Mouse (Mus musculus) neural tube, embryonic 14.5 days (tissue): ENCODE results near the gene Grb7. TPM values are rescaled to one million over a fixed set of nuclear protein-coding genes. Genes with fewer than 3 reads are reported as not detected.

Experiments
- ATAC-seq: fragments of 200-750 bp; cut with Nextera tagmentation; 2 replicates; pipeline ENCODE4 v1.8.0; 2017; ENCODE audit warnings: low read depth, mild to moderate bottlenecking, moderate TSS enrichment, moderate library complexity
- H3K27ac ChIP-seq: fragments of 300-500 bp; sonication (generic); 2 replicates; pipeline ENCODE4 v1.5.1; 2014; ENCODE audit warnings: low read depth, mild to moderate bottlenecking, control low read depth, low read length, moderate library complexity, mixed read lengths
- H3K27me3 ChIP-seq: fragments of 300-500 bp; sonication (generic); 2 replicates; pipeline ENCODE4 v1.6.1; 2014; ENCODE audit warnings: low read length; ENCODE audit not compliant: control insufficient read depth, insufficient read depth
- H3K36me3 ChIP-seq: fragments of 300-500 bp; sonication (generic); 2 replicates; pipeline ENCODE4 v1.6.1; 2014; ENCODE audit warnings: low read length, mixed read lengths; ENCODE audit not compliant: control insufficient read depth, insufficient read depth
- H3K4me1 ChIP-seq: fragments of 300-500 bp; sonication (generic); 2 replicates; pipeline ENCODE4 v1.6.1; 2014; ENCODE audit warnings: low read length; ENCODE audit not compliant: control insufficient read depth, insufficient read depth
- H3K4me2 ChIP-seq: fragments of 300-500 bp; sonication (generic); 2 replicates; pipeline ENCODE4 v1.6.1; 2014; ENCODE audit warnings: mild to moderate bottlenecking, low read depth, low read length, control low read depth
- H3K4me3 ChIP-seq: fragments of 300-500 bp; sonication (generic); 2 replicates; pipeline ENCODE4 v1.5.1; 2014; ENCODE audit warnings: low read depth, low read length, control low read depth, mixed read lengths
- H3K9ac ChIP-seq: fragments of 300-500 bp; sonication (generic); replicated peaks from 2 replicates; pipeline ENCODE4 v1.6.1; 2014; ENCODE audit warnings: low read depth, mild to moderate bottlenecking, control low read depth, low read length, mixed read lengths
- H3K9me3 ChIP-seq: fragments of 300-500 bp; sonication (generic); 2 replicates; pipeline ENCODE4 v1.6.1; 2016; ENCODE audit warnings: low read length; ENCODE audit not compliant: control insufficient read depth
- WGBS: fragments of 180-500 bp; shearing (Covaris S2); extraction: QIAGEN DNeasy Blood & Tissue Kit; methylation state at CpG from one replicate; pipeline ENCODE4 v1.1.7; 2014; 5-methylcytosine and 5-hydroxymethylcytosine counted together
- polyA plus RNA-seq: library from polyadenylated mRNA; unstranded; fragments of >200 nt; fragmentation: Nextera tagmentation; extraction: Ambion mirVana; gene quantifications from 2 replicates; pipeline ENCODE4 v1.2.1, GENCODE M21; 2014

Gene Grb7
- polyA plus RNA-seq, 1 experiment from 2014 or later = 0.86 TPM

GRCm38 (mm10) chr11:98449419-98449818, 3.2 kb downstream of the Grb7 start:
- Histone ChIP-seq H3K4me2 (no peak overlapping the region), H3K9ac (no peak overlapping the region), H3K36me3 (no peaks in the 10 kb centered on the region), H3K27ac (no peak overlapping the region), H3K9me3 (no peaks in the 10 kb centered on the region), H3K4me3 (no peak overlapping the region), H3K4me1 (no peaks in the 10 kb centered on the region), H3K27me3 (peaks cover 7% of the 10 kb centered on the region; the same call in 1 of the 2 replicates)
- WGBS = 93% methylated on average over 3 of the region's 3 CpGs
- no peak for ATAC-seq

- 83% methylated on average over 20 of the region's 20 CpGs for WGBS
- Histone ChIP-seq H3K4me3 (no peak overlapping the region), H3K4me1 (no peaks in the 10 kb centered on the region), H3K27ac (no peak overlapping the region), H3K9ac (no peak overlapping the region), H3K9me3 (no peaks in the 10 kb centered on the region), H3K36me3 (no peaks in the 10 kb centered on the region), H3K4me2 (no peak overlapping the region), H3K27me3 (peaks cover 7% of the 10 kb centered on the region; the same call in 1 of the 2 replicates)
- no peak for ATAC-seq
Measured at GRCm38 (mm10) chr11:98449921-98450771, 4.0 kb downstream of the Grb7 start.

- WGBS = 82% methylated on average over 4 of the region's 4 CpGs
- no peak overlapping the region for H3K4me2 ChIP-seq
- H3K4me3 ChIP-seq = no peak overlapping the region
- 0 out of 2 replicates have a peak, but pooled peaks cover 5% of the 10 kb centered on the region for H3K4me1 ChIP-seq
- H3K9ac ChIP-seq = no peak overlapping the region
- no peak for ATAC-seq
- peaks cover 7% of the 10 kb centered on the region for H3K27me3 ChIP-seq
- H3K27ac ChIP-seq = no peak overlapping the region
- H3K9me3 ChIP-seq = no peaks in the 10 kb centered on the region
- H3K36me3 ChIP-seq = no peaks in the 10 kb centered on the region
Measured at GRCm38 (mm10) chr11:98455484-98455883, 9.3 kb downstream of the Grb7 start.

GRCm38 (mm10) chr11:98456545-98456944, 10.4 kb downstream of the Grb7 start:
- H3K27me3 ChIP-seq = peaks cover 7% of the 10 kb centered on the region
- WGBS = 84% methylated on average over 5 of the region's 5 CpGs
- no peak overlapping the region for H3K4me3 ChIP-seq
- no peak overlapping the region for H3K4me2 ChIP-seq
- no peak overlapping the region for H3K27ac ChIP-seq
- H3K36me3 ChIP-seq = no peaks in the 10 kb centered on the region
- no peaks in the 10 kb centered on the region for H3K9me3 ChIP-seq
- H3K4me1 ChIP-seq = 0 out of 2 replicates have a peak, but pooled peaks cover 5% of the 10 kb centered on the region
- no peak overlapping the region for H3K9ac ChIP-seq
- ATAC-seq = no peak

- peak overlapping the region; percentile 79 for H3K4me2 ChIP-seq
- H3K36me3 ChIP-seq = no peaks in the 10 kb centered on the region
- peak overlapping the region; percentile 73 for H3K27ac ChIP-seq
- peaks cover 7% of the 10 kb centered on the region for H3K27me3 ChIP-seq
- H3K4me3 ChIP-seq = peak overlapping the region; percentile 52
- peak; percentile 26; the same call in 1 of the 2 replicates for ATAC-seq
- no peaks in the 10 kb centered on the region for H3K9me3 ChIP-seq
- peak overlapping the region; percentile 67 for H3K9ac ChIP-seq
- WGBS = 32% methylated on average over 9 of the region's 9 CpGs
- 0 out of 2 replicates have a peak, but pooled peaks cover 5% of the 10 kb centered on the region for H3K4me1 ChIP-seq
Measured at GRCm38 (mm10) chr11:98456945-98457344, 10.8 kb downstream of the Grb7 start.

- peak; percentile 81 for ATAC-seq
- WGBS = 0% methylated on average over 47 of the region's 64 CpGs
- H3K27me3 ChIP-seq = peaks cover 7% of the 10 kb centered on the region
- peak overlapping the region; percentile 67 for H3K9ac ChIP-seq
- H3K9me3 ChIP-seq = no peaks in the 10 kb centered on the region
- peak overlapping the region; percentile 79 for H3K4me2 ChIP-seq
- peak overlapping the region; percentile 73 for H3K27ac ChIP-seq
- no peaks in the 10 kb centered on the region for H3K36me3 ChIP-seq
- H3K4me1 ChIP-seq = 0 out of 2 replicates have a peak, but pooled peaks cover 5% of the 10 kb centered on the region
- peak overlapping the region; percentile 52 for H3K4me3 ChIP-seq
Measured at GRCm38 (mm10) chr11:98457367-98458120, 11.3 kb downstream of the Grb7 start.

- peak overlapping the region; percentile 34; the same call in 1 of the 2 replicates for H3K27ac ChIP-seq
- peak overlapping the region; percentile 67 for H3K9ac ChIP-seq
- 0 out of 2 replicates have a peak, but pooled peaks cover 5% of the 10 kb centered on the region for H3K4me1 ChIP-seq
- no peaks in the 10 kb centered on the region for H3K36me3 ChIP-seq
- peak overlapping the region; percentile 52 for H3K4me3 ChIP-seq
- H3K4me2 ChIP-seq = peak overlapping the region; percentile 79
- no peaks in the 10 kb centered on the region for H3K9me3 ChIP-seq
- ATAC-seq = peak; percentile 22; the same call in 1 of the 2 replicates
- WGBS = 4% methylated on average over 21 of the region's 30 CpGs
- H3K27me3 ChIP-seq = peaks cover 7% of the 10 kb centered on the region
Measured at GRCm38 (mm10) chr11:98458121-98458990, 12.2 kb downstream of the Grb7 start.

GRCm38 (mm10) chr11:98459071-98459741, 13.0 kb downstream of the Grb7 start:
- Histone ChIP-seq H3K27ac (no peak overlapping the region), H3K4me3 (no peak overlapping the region), H3K9ac (no peak overlapping the region), H3K4me1 (0 out of 2 replicates have a peak, but pooled peaks cover 5% of the 10 kb centered on the region), H3K36me3 (no peaks in the 10 kb centered on the region), H3K4me2 (no peak overlapping the region), H3K27me3 (peaks cover 7% of the 10 kb centered on the region), H3K9me3 (no peaks in the 10 kb centered on the region)
- ATAC-seq = no peak
- WGBS = 14% methylated on average over 11 of the region's 11 CpGs
